Mouse (Mus musculus) lung, postnatal 4 days (tissue): ENCODE measurements around the gene Msh6.
"Not testable (repeated sequence)": the region's sequence is repeated elsewhere in the genome, so short reads cannot be mapped to it uniquely, and the experiment has no call there.

Source experiments
- DNase-seq, 2 experiments: peaks; one replicate each; pipeline ENCODE4 v3.0.0; 2021

Gene Msh6

DNA sequence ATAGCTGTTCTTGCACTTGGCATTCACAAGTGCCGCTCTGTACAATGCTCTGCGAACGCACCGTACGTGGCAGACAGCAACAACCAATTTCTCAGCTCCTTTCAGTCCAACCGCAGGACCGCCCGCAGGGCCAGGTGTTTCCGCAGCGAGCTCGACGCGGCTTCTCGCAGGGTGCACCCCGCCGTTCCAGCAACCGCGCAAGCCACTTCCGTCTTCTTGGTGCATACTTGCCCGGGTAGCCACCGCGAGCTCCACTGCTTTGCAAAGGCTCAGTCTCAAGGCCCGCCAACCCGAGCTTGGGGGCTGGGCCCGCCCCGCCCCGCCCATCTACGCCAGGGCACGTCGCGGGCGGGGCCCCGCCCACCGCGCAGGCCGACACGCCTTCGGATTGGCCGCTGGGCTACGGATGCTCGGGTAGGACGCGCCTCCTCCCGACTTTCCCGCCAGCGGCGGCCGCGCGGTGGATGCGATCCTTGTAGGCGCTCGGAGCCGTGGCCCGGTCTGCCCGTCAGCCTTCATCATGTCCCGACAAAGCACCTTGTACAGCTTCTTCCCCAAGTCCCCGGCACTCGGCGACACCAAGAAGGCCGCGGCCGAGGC lies at the start of gene Msh6:
Msh6 (plus strand) TSS at position 434 of the 600 bp plus-strand sequence.
- peak; percentile 88 to 92 for DNase-seq

GRCm38 (mm10) chr17:87934326-87934725 lies 40.5 kb upstream of the Msh6 start:
- DNase-seq, result no peak

- no peak for DNase-seq
These were observed 40.1 kb upstream of the Msh6 start for GRCm38 (mm10) chr17:87934736-87935135.

DNA sequence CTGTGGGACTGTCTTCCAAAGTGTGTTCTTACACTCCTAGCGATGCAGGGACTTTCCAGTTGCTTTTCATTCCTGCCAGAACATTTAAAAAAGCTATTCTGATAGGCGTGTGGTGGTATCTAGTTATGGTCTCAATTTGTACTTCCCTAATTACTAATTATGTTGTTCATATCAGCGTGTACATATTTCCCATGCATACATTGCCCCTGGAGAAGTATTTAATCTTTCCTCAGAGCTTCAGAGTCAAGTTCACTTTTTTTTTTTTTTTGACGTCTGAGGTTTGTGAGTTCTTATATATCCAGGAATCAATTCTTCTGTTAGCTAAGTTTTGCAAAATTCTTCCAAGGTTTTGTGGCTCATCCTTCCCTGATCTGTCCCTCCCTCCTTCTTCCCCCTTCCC lies 38.7 kb upstream of the Msh6 start:
- DNase-seq, result no peak

GRCm38 (mm10) chr17:87948965-87949584 lies 25.8 kb upstream of the Msh6 start:
- DNase-seq, result peak; percentile 68 to 80

GRCm38 (mm10) chr17:87954618-87955124 lies 20.2 kb upstream of the Msh6 start:
- DNase-seq, result not testable (repeated sequence)

DNA sequence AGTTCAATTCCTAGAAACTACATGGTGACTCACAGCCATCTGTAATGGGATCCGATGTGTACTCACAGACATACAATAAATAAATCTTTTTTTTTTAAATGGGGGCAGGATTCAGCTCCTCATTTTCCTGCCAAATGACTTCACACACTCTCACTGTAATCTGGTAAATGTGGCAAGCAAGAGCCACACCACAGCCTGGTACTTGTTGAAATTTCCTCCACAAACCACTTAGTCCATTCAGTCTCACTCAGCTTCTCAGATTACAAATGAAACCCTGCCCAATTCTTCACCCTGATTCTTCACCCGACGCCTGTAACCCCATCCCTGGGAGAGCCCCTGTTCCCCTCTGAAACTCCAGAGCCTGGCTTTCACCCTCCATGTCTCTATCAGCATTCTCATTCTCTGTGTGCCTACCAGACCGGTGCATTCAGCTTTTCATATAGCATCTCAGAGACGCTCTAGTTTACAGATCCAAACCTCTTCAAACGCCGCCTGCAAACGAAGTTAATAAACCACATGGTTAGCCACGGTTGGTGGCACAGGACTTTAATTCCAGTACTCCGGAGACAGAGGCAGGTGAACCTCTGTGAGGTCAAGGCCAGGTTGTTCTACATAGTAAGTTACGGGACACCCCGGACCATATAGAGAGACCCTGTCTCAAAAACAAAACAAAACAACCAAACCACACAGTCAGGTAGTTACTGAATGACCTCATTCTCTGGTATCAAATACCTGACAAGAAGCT lies 17.6 kb upstream of the Msh6 start:
- DNase-seq, result no peak

DNA sequence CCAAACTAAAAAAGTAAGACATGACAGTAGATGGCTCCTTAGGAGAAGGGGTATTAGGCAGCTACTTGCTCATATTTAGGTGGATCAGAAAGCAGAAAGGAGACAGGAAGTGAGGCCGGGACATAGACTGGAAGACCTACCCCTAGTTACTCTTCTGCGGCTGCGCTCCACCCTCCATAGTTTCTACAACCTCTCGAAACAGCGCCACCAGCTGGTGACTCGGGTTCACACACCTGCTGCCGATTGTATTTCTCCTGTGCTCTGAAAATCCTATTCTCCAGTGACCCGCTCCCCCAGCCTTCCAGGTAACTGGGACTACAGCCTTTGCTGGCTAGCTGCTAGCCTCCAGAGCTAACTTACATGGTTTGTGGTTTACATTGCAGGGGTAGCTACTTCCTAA lies 16.6 kb upstream of the Msh6 start:
- no peak for DNase-seq

DNA sequence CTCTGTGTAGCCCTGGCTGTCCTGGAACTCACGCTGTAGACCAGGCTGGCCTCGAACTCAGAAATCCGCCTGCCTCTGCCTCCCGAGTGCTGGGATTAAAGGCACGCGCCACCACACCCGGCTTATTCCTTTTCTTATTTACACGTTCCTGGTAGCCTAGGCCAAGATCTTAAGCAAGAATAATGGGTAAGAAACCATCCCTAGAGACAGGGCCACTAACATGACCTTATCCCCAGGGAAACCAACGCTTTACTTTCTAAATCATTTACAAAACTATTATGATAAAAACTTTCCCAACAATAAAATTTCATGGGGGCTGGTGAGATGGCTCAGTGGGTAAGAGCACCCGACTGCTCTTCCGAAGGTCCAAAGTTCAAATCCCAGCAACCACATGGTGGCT lies 15.5 kb upstream of the Msh6 start:
- DNase-seq, result not testable (repeated sequence)

- DNase-seq, result not testable (repeated sequence)
These were observed 14.9 kb upstream of the Msh6 start for GRCm38 (mm10) chr17:87959931-87960330.

DNA sequence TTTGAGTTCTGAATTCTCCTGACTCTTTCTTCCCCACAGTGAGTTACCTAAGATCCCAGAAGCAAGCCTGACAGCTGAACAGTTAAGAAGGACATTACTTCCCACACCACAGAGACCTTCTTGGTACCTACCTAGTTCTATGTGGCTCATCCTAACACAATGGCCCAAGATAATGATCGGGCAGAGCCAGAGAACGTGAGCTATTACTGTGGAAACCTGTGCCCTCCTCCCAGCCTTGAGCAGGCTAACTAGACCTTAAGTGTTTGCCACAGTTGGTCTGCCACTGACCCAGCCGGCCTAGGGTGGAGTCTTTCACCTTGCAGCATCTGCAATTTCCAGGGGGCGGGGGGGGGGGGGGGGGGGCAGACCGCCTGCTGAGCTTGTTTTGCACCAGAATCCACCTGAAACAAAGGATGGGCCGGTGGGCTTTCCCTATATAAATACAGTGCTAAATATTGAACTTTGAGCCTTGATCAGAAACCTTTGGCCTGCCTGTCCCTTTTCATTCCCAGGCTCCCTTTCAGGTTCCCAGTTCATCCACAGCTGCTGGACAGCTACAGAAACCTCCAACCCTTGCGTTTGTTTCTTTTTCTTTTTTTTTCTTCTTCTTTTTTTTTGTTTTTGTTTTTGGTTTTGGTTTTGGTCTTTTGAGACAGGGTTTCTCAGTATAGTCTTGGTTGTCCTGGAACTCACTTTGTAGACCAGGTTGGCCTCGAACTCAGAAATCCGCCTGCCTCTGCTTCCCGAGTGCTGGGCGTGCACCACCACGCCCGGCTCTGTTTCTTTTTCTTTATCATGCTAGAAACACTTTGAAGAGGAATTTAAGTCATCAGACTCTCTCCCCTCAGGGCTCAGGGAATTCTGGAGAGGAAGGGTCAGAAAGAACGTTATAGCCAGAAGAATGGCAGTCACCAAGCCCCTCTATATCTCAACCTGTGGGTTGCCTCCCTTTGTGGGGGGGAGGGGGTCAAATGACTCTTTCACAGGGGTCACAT lies 11.5 kb upstream of the Msh6 start:
- no peak for DNase-seq

- DNase-seq, result peak in 1 of 2 experiments; percentile 11
These were observed 6.4 kb upstream of the Msh6 start for GRCm38 (mm10) chr17:87968483-87968926.

- peak in 1 of 2 experiments; percentile 11 for DNase-seq
These were observed 2.9 kb upstream of the Msh6 start for GRCm38 (mm10) chr17:87971696-87972591.

DNA sequence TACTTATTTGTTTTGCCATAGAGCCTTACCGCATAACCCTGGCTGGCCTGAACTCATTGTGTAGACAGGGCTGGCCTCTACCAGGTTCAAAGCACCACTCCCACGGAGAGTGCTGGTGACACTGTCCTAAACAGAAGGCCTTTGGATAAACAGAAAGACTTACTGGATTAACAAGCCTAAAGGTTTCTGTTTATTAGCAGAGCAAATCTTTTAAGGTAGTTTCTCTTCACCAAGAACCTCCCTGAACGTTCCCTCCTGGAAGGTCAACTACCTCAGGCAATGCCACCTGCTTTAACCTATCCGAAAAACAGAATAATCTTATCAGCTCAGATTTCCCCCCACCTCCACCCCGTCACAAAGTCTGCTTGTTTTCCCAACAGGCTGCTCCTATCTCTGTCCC lies 2.0 kb upstream of the Msh6 start:
- no peak for DNase-seq

- no peak for DNase-seq
These were observed 1.3 kb upstream of the Msh6 start for GRCm38 (mm10) chr17:87973261-87974167.

GRCm38 (mm10) chr17:87975229-87975853 lies 479 bp downstream of the Msh6 start:
- peak; percentile 66 to 75 for DNase-seq

DNA sequence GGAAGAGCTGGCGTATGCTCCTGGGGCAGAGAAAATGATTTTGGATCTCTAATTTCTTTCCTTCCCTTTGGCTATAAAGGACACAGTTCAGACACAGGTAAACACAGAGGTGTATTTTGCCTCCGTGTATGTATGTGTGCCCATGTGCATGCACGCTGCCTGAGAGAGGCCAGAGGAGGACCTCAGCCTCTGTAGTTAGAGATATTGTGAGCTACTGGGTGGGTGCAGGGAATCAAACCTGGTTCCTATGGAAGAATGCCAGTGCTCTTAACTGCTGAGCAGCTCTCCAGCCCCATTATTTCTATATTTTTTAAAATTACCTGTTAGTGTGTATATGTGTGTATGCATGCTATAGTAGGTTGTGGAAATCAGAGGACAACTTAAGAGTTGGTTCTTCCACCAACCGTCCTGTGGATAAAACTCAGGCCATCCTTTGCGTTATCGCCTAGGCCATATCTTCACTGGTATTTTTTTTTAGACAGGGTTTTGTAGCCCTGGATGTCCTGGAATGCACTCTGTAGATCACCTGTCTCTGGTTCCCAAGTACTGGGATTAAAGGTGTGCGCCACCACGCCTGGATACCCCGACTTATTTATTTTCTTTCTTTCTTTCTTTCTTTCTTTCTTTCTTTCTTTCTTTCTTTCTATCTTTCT lies 1.4 kb downstream of the Msh6 start:
- DNase-seq, result no peak

DNA sequence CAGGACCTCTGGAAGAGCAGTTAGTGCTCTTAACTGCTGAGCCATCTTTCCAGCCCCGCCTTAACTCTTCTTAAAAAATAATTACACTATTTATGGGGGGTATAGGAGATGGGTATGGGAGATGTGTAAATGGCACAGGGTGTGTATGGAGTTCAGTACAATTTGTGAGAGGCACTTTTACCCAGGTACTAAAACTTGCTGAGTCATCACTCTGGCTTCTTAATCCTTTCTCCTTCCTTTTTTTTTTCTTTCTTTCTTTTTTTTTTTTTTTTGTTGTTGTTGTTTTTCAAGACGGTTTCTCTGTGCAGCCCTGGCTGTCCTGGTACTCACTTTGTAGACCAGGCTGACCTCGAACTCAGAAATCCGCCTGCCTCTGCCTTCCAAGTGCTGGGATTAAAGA lies 2.1 kb downstream of the Msh6 start:
- not testable (repeated sequence) for DNase-seq

- DNase-seq, result not testable (repeated sequence)
These were observed 4.8 kb downstream of the Msh6 start for GRCm38 (mm10) chr17:87979696-87980095.
